Mouse (Mus musculus) forebrain, postnatal 0 days (tissue): ENCODE data around the gene Ccdc30. TPM values are rescaled to one million over a fixed set of nuclear protein-coding genes. Genes with fewer than 3 reads are reported as not detected.

Experiments used
- ATAC-seq: fragments of 200-750 bp; cut with Nextera tagmentation; 2 replicates; pipeline ENCODE4 v1.8.0; 2017; ENCODE audit warnings: mild to moderate bottlenecking, moderate library complexity
- DNase-seq: peaks from one replicate; pipeline ENCODE4 v3.0.0-alpha.2; 2015
- H3K27ac ChIP-seq: fragments of 300-500 bp; sonication (generic); 2 replicates; pipeline ENCODE4 v1.5.1; 2014; ENCODE audit warnings: low read depth, mild to moderate bottlenecking, antibody characterized with exemption, low read length, moderate library complexity, mixed read lengths
- H3K27me3 ChIP-seq: fragments of 300-500 bp; sonication (generic); 2 replicates; pipeline ENCODE4 v1.6.1; 2014; ENCODE audit warnings: mild to moderate bottlenecking, low read length, mixed read lengths; ENCODE audit not compliant: insufficient read depth
- H3K36me3 ChIP-seq: fragments of 300-500 bp; sonication (generic); 2 replicates; pipeline ENCODE4 v1.6.1; 2014; ENCODE audit warnings: mild to moderate bottlenecking, moderate library complexity; ENCODE audit not compliant: insufficient read depth
- H3K4me1 ChIP-seq: fragments of 300-500 bp; sonication (generic); 2 replicates; pipeline ENCODE4 v1.6.1; 2014; ENCODE audit warnings: antibody characterized with exemption; ENCODE audit not compliant: insufficient read depth
- H3K4me2 ChIP-seq: fragments of 300-500 bp; sonication (generic); 2 replicates; pipeline ENCODE4 v1.6.1; 2014; ENCODE audit warnings: low read depth, mild to moderate bottlenecking, moderate library complexity
- H3K4me3 ChIP-seq: fragments of 300-500 bp; sonication (generic); 2 replicates; pipeline ENCODE4 v1.5.1; 2014; ENCODE audit warnings: low read depth, low read length, mixed read lengths
- H3K9ac ChIP-seq: fragments of 300-500 bp; sonication (generic); 2 replicates; pipeline ENCODE4 v1.6.1; 2014; ENCODE audit warnings: mild to moderate bottlenecking
- H3K9me3 ChIP-seq: fragments of 300-500 bp; sonication (generic); 2 replicates; pipeline ENCODE4 v1.6.1; 2016; ENCODE audit warnings: low read length
- CTCF ChIP-seq: sonication (generic); IDR thresholded peaks from 2 replicates; pipeline ENCODE4 v1.5.1; 2016; ENCODE audit warnings: antibody characterized with exemption, control low read depth, low read depth
- WGBS: fragments of 180-500 bp; shearing (Covaris S2); extraction: QIAGEN DNeasy Blood & Tissue Kit; methylation state at CpG from one replicate; pipeline ENCODE4 v1.1.7; 2014; 5-methylcytosine and 5-hydroxymethylcytosine counted together
- polyA plus RNA-seq: library from polyadenylated mRNA; unstranded; fragments of >200 nt; fragmentation: Nextera tagmentation; extraction: Ambion mirVana; gene quantifications from 2 replicates; pipeline ENCODE4 v1.2.1, GENCODE M21; 2015
- total RNA-seq: library from RNA; depleted of rRNA; stranded (reverse); fragments of >200 nt; gene quantifications from 2 replicates; pipeline ENCODE4 v1.2.3, GENCODE M21; 2014

The Ccdc30 gene
- total and polyA plus RNA-seq, 2 experiments from 2014 or later, result 16.7 to 23.0 TPM

DNA sequence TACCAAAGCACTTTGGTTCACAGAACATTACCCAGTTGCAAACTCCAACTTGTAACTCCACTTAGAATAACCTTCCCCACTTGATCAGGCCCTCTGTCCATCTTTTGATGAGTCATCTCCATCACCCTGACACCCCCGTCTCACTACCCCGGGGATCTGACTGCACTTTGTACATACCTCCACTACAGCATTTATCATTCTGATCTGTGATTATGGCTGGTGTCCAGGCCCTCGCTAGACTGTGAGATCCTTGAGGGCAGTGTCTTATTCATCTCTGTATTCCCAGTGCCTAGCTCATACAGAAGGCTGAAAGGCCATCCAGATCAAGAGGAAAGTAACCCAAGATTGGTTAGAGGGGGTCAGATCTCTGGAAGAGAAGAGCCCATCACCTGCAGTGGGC, 5.9 kb upstream of the Ccdc30 start:
- WGBS, result 60% methylated on average over 3 of the region's 3 CpGs
- DNase-seq, result no peak
- Histone ChIP-seq H3K9ac (peak overlapping the region; percentile 70; the same call in 1 of the 2 replicates), H3K27ac (no peak overlapping the region), H3K9me3 (no peaks in the 10 kb centered on the region), H3K4me1 (peaks cover 12% of the 10 kb centered on the region), H3K4me2 (peak overlapping the region; percentile 94), H3K27me3 (no peaks in the 10 kb centered on the region), H3K36me3 (no peaks in the 10 kb centered on the region), H3K4me3 (peak overlapping the region; percentile 63)
- TF ChIP-seq CTCF, result no peak
- ATAC-seq, result no peak

- no peak overlapping the region for H3K4me2 ChIP-seq
- no peak overlapping the region for H3K27ac ChIP-seq
- ATAC-seq, result no peak
- TF ChIP-seq CTCF, result no peak
- H3K36me3 ChIP-seq, result no peaks in the 10 kb centered on the region
- no peaks in the 10 kb centered on the region for H3K9me3 ChIP-seq
- H3K27me3 ChIP-seq, result no peaks in the 10 kb centered on the region
- no peak for DNase-seq
- H3K4me1 ChIP-seq, result peaks cover 10% of the 10 kb centered on the region
- H3K4me3 ChIP-seq, result no peak overlapping the region
- H3K9ac ChIP-seq, result no peak overlapping the region
- WGBS, result 88% methylated on average over 3 of the region's 3 CpGs
Observed at GRCm38 (mm10) chr4:119417894-119418293, 2.6 kb upstream of the Ccdc30 start.

DNA sequence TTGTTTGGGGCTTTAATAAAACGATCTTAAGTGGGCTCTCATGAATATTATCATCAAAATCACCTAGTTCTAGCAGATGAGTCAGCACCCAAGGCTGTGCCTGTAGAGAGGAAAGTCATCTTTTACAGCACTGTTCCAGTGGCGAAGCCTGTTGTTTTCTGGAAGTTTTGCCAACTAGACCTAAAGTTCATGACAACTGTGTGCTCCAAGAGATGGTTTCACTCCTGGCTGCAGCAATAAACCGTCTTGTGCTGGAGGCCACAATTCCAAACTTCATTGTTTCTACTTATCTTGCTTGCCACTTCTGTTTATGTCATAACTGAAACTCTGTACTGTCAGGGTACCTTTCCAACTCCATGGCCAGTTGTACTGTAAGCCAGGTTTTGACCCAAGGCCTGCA, 1.9 kb upstream of the Ccdc30 start:
- DNase-seq (no peak), ATAC-seq (no peak)
- Histone ChIP-seq H3K36me3 (no peaks in the 10 kb centered on the region), H3K4me1 (peaks cover 8% of the 10 kb centered on the region), H3K9ac (no peak overlapping the region), H3K9me3 (no peaks in the 10 kb centered on the region), H3K27me3 (no peaks in the 10 kb centered on the region), H3K27ac (no peak overlapping the region), H3K4me2 (no peak overlapping the region), H3K4me3 (no peak overlapping the region)
- TF ChIP-seq CTCF, result no peak
- WGBS, result 84% methylated on average over 3 of the region's 3 CpGs

- H3K4me1 ChIP-seq, result no peaks in the 10 kb centered on the region
- H3K36me3 ChIP-seq, result no peaks in the 10 kb centered on the region
- ATAC-seq, result no peak
- no peak overlapping the region for H3K4me2 ChIP-seq
- no peaks in the 10 kb centered on the region for H3K27me3 ChIP-seq
- 31% methylated on average over 6 of the region's 6 CpGs for WGBS
- H3K9ac ChIP-seq, result no peak overlapping the region
- peak; percentile 57 for DNase-seq
- H3K4me3 ChIP-seq, result no peak overlapping the region
- TF ChIP-seq CTCF, result no peak
- no peak overlapping the region for H3K27ac ChIP-seq
- no peaks in the 10 kb centered on the region for H3K9me3 ChIP-seq
Observed at GRCm38 (mm10) chr4:119412791-119413190, 2.5 kb downstream of the Ccdc30 start.

GRCm38 (mm10) chr4:119411877-119412650, 3.3 kb downstream of the Ccdc30 start:
- H3K9ac ChIP-seq, result no peak overlapping the region
- no peaks in the 10 kb centered on the region for H3K4me1 ChIP-seq
- WGBS, result 79% methylated on average over 12 of the region's 12 CpGs
- ATAC-seq (no peak), DNase-seq (no peak)
- no peak for TF ChIP-seq CTCF
- H3K27ac ChIP-seq, result no peak overlapping the region
- H3K9me3 ChIP-seq, result no peaks in the 10 kb centered on the region
- no peaks in the 10 kb centered on the region for H3K27me3 ChIP-seq
- no peak overlapping the region for H3K4me3 ChIP-seq
- no peaks in the 10 kb centered on the region for H3K36me3 ChIP-seq
- no peak overlapping the region for H3K4me2 ChIP-seq

- no peak for TF ChIP-seq CTCF
- H3K4me2 ChIP-seq, result no peak overlapping the region
Observed at GRCm38 (mm10) chr4:119403431-119403830, 11.9 kb downstream of the Ccdc30 start.

GRCm38 (mm10) chr4:119400896-119401295, 14.4 kb downstream of the Ccdc30 start:
- WGBS, result 68% methylated on average over 7 of the region's 7 CpGs
- no peak overlapping the region for H3K4me2 ChIP-seq
- no peak for ATAC-seq

More at GRCm38 (mm10) chr4:119403431-119403830, 11.9 kb downstream of the Ccdc30 start:
- no peak overlapping the region for H3K27ac ChIP-seq
- H3K9ac ChIP-seq, result no peak overlapping the region
- H3K4me1 ChIP-seq, result no peaks in the 10 kb centered on the region
- peaks cover 17% of the 10 kb centered on the region for H3K9me3 ChIP-seq
- 60% methylated on average over 2 of the region's 2 CpGs for WGBS
- H3K27me3 ChIP-seq, result no peaks in the 10 kb centered on the region
- ATAC-seq, result no peak
- peaks cover 20% of the 10 kb centered on the region for H3K36me3 ChIP-seq
- no peak overlapping the region for H3K4me3 ChIP-seq
- DNase-seq, result no peak

More at GRCm38 (mm10) chr4:119400896-119401295, 14.4 kb downstream of the Ccdc30 start:
- H3K27me3 ChIP-seq, result no peaks in the 10 kb centered on the region
- H3K4me3 ChIP-seq, result no peak overlapping the region
- 0 out of 2 replicates have a peak, but pooled peaks have one; percentile 16 for TF ChIP-seq CTCF
- DNase-seq, result no peak
- no peak overlapping the region for H3K9ac ChIP-seq
- peaks cover 20% of the 10 kb centered on the region for H3K36me3 ChIP-seq
- H3K27ac ChIP-seq, result no peak overlapping the region
- peaks cover 17% of the 10 kb centered on the region for H3K9me3 ChIP-seq
- H3K4me1 ChIP-seq, result no peaks in the 10 kb centered on the region
